Mouse (Mus musculus): ENCODE results near the gene Rps15. TPM values are rescaled to one million over a fixed set of nuclear protein-coding genes. Genes with fewer than 3 reads are reported as not detected.

Rps15 gene
- polyA plus RNA-seq, 1 experiment = 2,371 TPM

- Histone ChIP-seq H3K36me3 (ENCODE audit: control insufficient read depth, insufficient read depth, low read length) (no peaks in the 10 kb centered on the region), H3K27me3 (ENCODE audit: control insufficient read depth, insufficient read depth, low read length) (no peaks in the 10 kb centered on the region), H3K27ac (ENCODE audit: control insufficient read depth, insufficient read depth, low read length) (no peak overlapping the region), H3K4me3 (ENCODE audit: control insufficient read depth, insufficient read depth, low read length) (peak overlapping the region; percentile 91), H3K4me1 (replicated peaks; ENCODE audit: control insufficient read depth, insufficient read depth, low read length) (peaks cover 40% of the 10 kb centered on the region)
- peak; percentile 58 for DNase-seq
- TF ChIP-seq CTCF (IDR thresholded peaks at IDR 0.05; ENCODE audit: borderline replicate concordance, control insufficient read depth, extremely low read depth, insufficient read depth, low read length, poor library complexity) (peak; percentile 16; the same call in 1 of the 2 replicates), POLR2A (IDR thresholded peaks at IDR 0.05; ENCODE audit: control insufficient read depth, extremely low read depth, insufficient read depth, low read length, poor library complexity) (no peak)
- under 1% methylated on average over 46 of the region's 46 CpGs for WGBS
Observed at GRCm38 (mm10) chr10:80323261-80324119, 31.2 kb downstream of the Rps15 start.

- H3K27me3 ChIP-seq (ENCODE audit: control insufficient read depth, insufficient read depth, low read length) = no peaks in the 10 kb centered on the region
- WGBS = 87% methylated on average over 17 of the region's 17 CpGs
- peaks cover 34% of the 10 kb centered on the region for H3K4me1 ChIP-seq (replicated peaks; ENCODE audit: control insufficient read depth, insufficient read depth, low read length)
- H3K36me3 ChIP-seq (ENCODE audit: control insufficient read depth, insufficient read depth, low read length) = no peaks in the 10 kb centered on the region
- no peak for DNase-seq
- H3K4me3 ChIP-seq (ENCODE audit: control insufficient read depth, insufficient read depth, low read length) = no peak overlapping the region
- TF ChIP-seq CTCF (IDR thresholded peaks at IDR 0.05; ENCODE audit: borderline replicate concordance, control insufficient read depth, extremely low read depth, insufficient read depth, low read length, poor library complexity) = no peak
- TF ChIP-seq POLR2A (IDR thresholded peaks at IDR 0.05; ENCODE audit: control insufficient read depth, extremely low read depth, insufficient read depth, low read length, poor library complexity) = no peak
- H3K27ac ChIP-seq (ENCODE audit: control insufficient read depth, insufficient read depth, low read length) = no peak overlapping the region
Observed at GRCm38 (mm10) chr10:80324120-80325037, 32.1 kb downstream of the Rps15 start.

GRCm38 (mm10) chr10:80325045-80325444, 32.8 kb downstream of the Rps15 start:
- no peak for DNase-seq
- H3K27ac ChIP-seq (ENCODE audit: control insufficient read depth, insufficient read depth, low read length) = no peak overlapping the region
- H3K4me3 ChIP-seq (ENCODE audit: control insufficient read depth, insufficient read depth, low read length) = no peak overlapping the region
- 95% methylated on average over 21 of the region's 21 CpGs for WGBS
- H3K27me3 ChIP-seq (ENCODE audit: control insufficient read depth, insufficient read depth, low read length) = peaks cover under 1% of the 10 kb centered on the region; the same call in 1 of the 2 replicates
- TF ChIP-seq POLR2A (IDR thresholded peaks at IDR 0.05; ENCODE audit: control insufficient read depth, extremely low read depth, insufficient read depth, low read length, poor library complexity) (no peak), CTCF (IDR thresholded peaks at IDR 0.05; ENCODE audit: borderline replicate concordance, control insufficient read depth, extremely low read depth, insufficient read depth, low read length, poor library complexity) (no peak)
- peaks cover 36% of the 10 kb centered on the region for H3K4me1 ChIP-seq (replicated peaks; ENCODE audit: control insufficient read depth, insufficient read depth, low read length)
- no peaks in the 10 kb centered on the region for H3K36me3 ChIP-seq (ENCODE audit: control insufficient read depth, insufficient read depth, low read length)

DNA sequence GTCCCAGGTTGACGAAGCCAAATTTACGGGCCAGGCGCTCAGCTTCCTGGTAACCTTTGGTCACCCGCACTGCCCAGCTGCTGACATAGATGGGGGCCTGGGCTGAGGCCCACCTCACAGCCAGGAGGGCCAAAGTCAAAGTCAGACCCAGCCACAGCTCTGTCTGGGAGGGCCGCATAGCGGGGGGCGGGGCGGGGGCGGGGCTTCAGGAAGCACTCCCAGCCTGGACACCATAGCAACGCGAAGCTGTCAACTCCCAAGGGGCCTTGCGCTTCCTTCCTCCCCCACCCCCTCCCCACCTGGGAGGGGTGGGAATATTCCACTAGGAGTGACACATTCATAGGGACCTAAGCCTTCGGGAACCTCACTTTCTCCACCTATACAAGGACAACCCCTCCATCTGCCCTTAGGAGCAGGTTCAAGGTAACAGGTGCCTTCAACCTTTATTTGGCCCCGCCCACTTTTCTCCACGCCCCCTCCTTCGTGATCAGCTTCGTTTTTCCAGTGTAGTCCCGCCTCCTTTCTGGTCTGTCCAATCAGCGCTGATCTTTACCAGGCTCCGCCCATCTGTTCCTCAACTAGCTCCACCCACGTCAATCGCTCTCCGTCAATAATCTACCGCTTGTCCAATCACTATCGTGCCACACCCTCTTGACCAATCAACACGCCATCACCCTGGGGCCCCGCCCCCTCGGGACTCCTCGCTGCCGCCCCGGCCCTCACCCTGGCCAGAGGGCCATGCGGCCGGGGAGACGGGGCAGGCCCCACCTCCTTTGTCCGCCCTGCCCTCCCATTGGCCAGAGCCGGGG, 37.2 kb downstream of the Rps15 start, which contains the start of the genes Pcsk4 and Reep6:
TSS of gene Pcsk4 (minus strand) at position 226 of the 809 bp plus-strand sequence.
TSS of gene Reep6 (plus strand) at position 681 of the 809 bp plus-strand sequence.
- TF ChIP-seq POLR2A (IDR thresholded peaks at IDR 0.05; ENCODE audit: control insufficient read depth, extremely low read depth, insufficient read depth, low read length, poor library complexity) (no peak), CTCF (IDR thresholded peaks at IDR 0.05; ENCODE audit: borderline replicate concordance, control insufficient read depth, extremely low read depth, insufficient read depth, low read length, poor library complexity) (no peak)
- peak; percentile 60 for DNase-seq
- Histone ChIP-seq H3K4me1 (replicated peaks; ENCODE audit: control insufficient read depth, insufficient read depth, low read length) (peaks cover 9% of the 10 kb centered on the region), H3K27me3 (ENCODE audit: control insufficient read depth, insufficient read depth, low read length) (peaks cover 4% of the 10 kb centered on the region; the same call in 1 of the 2 replicates), H3K27ac (ENCODE audit: control insufficient read depth, insufficient read depth, low read length) (no peak within 1 kb of the TSS), H3K36me3 (ENCODE audit: control insufficient read depth, insufficient read depth, low read length) (no peaks in the 10 kb centered on the region), H3K4me3 (ENCODE audit: control insufficient read depth, insufficient read depth, low read length) (peak within 1 kb of the TSS; percentile 44)
- 11% methylated on average over 36 of the region's 36 CpGs for WGBS

DNA sequence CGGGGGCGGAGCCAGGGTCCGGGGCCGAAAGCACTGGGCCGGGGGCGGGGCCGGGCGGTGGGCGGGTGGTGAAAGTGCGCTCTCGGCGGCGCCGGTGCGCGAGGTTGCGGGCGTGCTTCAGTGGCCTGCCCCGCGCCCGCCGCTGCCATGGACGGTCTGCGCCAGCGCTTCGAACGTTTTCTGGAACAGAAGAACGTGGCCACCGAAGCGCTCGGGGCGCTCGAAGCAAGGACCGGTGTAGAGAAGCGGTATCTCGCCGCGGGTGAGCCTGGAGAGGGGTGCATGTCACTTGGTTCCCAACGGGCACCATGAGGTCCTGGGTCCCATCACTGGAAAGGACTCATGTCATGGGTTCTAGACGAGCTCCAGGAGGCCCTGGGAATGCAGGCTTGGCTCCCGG, 37.8 kb downstream of the Rps15 start:
- H3K27ac ChIP-seq (ENCODE audit: control insufficient read depth, insufficient read depth, low read length) = no peak overlapping the region
- H3K27me3 ChIP-seq (ENCODE audit: control insufficient read depth, insufficient read depth, low read length) = peaks cover 4% of the 10 kb centered on the region; the same call in 1 of the 2 replicates
- TF ChIP-seq CTCF (IDR thresholded peaks at IDR 0.05; ENCODE audit: borderline replicate concordance, control insufficient read depth, extremely low read depth, insufficient read depth, low read length, poor library complexity) (no peak), POLR2A (IDR thresholded peaks at IDR 0.05; ENCODE audit: control insufficient read depth, extremely low read depth, insufficient read depth, low read length, poor library complexity) (no peak)
- peak overlapping the region; percentile 44 for H3K4me3 ChIP-seq (ENCODE audit: control insufficient read depth, insufficient read depth, low read length)
- DNase-seq = no peak
- WGBS = 3% methylated on average over 41 of the region's 41 CpGs
- H3K36me3 ChIP-seq (ENCODE audit: control insufficient read depth, insufficient read depth, low read length) = no peaks in the 10 kb centered on the region
- peaks cover 9% of the 10 kb centered on the region for H3K4me1 ChIP-seq (replicated peaks; ENCODE audit: control insufficient read depth, insufficient read depth, low read length)
